Mouse (Mus musculus) heart, adult 11 months (tissue): ENCODE measurements around the gene Fam241a.
A peak's percentile ranks its signal among the peaks of the same experiment; 100 is the strongest.

Source experiments
- DNase-seq: peaks from one replicate; pipeline ENCODE4 v3.0.0; 2022

Fam241a gene

GRCm38 (mm10) chr3:127831079-127831478 is 65.0 kb downstream of the Fam241a start:
- no peak for DNase-seq

GRCm38 (mm10) chr3:127830183-127830582 is 65.9 kb downstream of the Fam241a start:
- peak; percentile 36 for DNase-seq

- peak; percentile 91 for DNase-seq
Observed at GRCm38 (mm10) chr3:127827123-127827522, 69.0 kb downstream of the Fam241a start.

- peak; percentile 72 for DNase-seq
Observed at GRCm38 (mm10) chr3:127826503-127826902, 69.6 kb downstream of the Fam241a start.

- DNase-seq = peak; percentile 76
Observed at GRCm38 (mm10) chr3:127823886-127824863, 71.9 kb downstream of the Fam241a start.

GRCm38 (mm10) chr3:127821209-127821608 is 74.9 kb downstream of the Fam241a start:
- DNase-seq = peak; percentile 56

- DNase-seq = no peak
Observed at GRCm38 (mm10) chr3:127820400-127820799, 75.7 kb downstream of the Fam241a start.
